Mouse (Mus musculus): ENCODE measurements around the gene Prkaa2. TPM values are rescaled to one million over a fixed set of nuclear protein-coding genes. Genes with fewer than 3 reads are reported as not detected.

The Prkaa2 gene
- polyA plus RNA-seq, 1 experiment from 2014 or later: 1.8 TPM

GRCm38 (mm10) chr4:105076152-105076551, 33.5 kb downstream of the Prkaa2 start:
- WGBS: 82% methylated on average over 6 of the region's 6 CpGs
- ATAC-seq (ENCODE audit: insufficient number of reproducible peaks, insufficient read depth, low FRiP score, low TSS enrichment): no peak
- Histone ChIP-seq H3K27ac (no peak overlapping the region), H3K9ac (no peak overlapping the region), H3K4me2 (replicated peaks) (no peak overlapping the region), H3K4me3 (no peak overlapping the region), H3K9me3 (no peaks in the 10 kb centered on the region), H3K27me3 (no peaks in the 10 kb centered on the region), H3K4me1 (no peaks in the 10 kb centered on the region), H3K36me3 (no peaks in the 10 kb centered on the region)

GRCm38 (mm10) chr4:105071761-105072427, 37.8 kb downstream of the Prkaa2 start:
- Histone ChIP-seq H3K9ac (no peak overlapping the region), H3K36me3 (no peaks in the 10 kb centered on the region), H3K4me1 (no peaks in the 10 kb centered on the region), H3K4me3 (no peak overlapping the region), H3K27ac (no peak overlapping the region), H3K27me3 (no peaks in the 10 kb centered on the region), H3K4me2 (replicated peaks) (no peak overlapping the region), H3K9me3 (no peaks in the 10 kb centered on the region)
- ATAC-seq (ENCODE audit: insufficient number of reproducible peaks, insufficient read depth, low FRiP score, low TSS enrichment): no peak
- 96% methylated on average over 3 of the region's 3 CpGs for WGBS

DNA sequence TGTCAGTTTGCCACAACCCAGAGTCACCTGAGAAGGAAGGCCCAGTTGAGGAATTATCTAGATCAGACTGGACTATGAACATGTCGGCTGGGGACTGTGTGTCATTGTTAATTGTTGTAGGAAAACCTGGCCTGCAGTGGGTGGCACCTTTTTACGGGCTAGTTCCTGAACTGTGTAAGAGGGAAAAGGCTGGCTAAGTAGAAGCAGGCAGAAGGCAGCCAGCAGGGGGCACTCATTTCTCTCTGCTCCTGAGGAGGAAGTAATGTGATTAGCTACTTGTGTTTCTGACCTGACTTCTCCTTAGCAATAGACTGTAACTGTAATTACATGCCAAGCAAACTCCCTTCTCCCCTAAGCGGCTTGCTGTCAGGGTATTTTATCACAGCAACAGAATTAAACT, 38.7 kb downstream of the Prkaa2 start:
- no peak for ATAC-seq (ENCODE audit: insufficient number of reproducible peaks, insufficient read depth, low FRiP score, low TSS enrichment)
- no peak overlapping the region for H3K9ac ChIP-seq
- H3K36me3 ChIP-seq: no peaks in the 10 kb centered on the region
- H3K9me3 ChIP-seq: no peaks in the 10 kb centered on the region
- H3K4me1 ChIP-seq: no peaks in the 10 kb centered on the region
- H3K4me2 ChIP-seq (replicated peaks): no peak overlapping the region
- H3K4me3 ChIP-seq: no peak overlapping the region
- no peak overlapping the region for H3K27ac ChIP-seq
- H3K27me3 ChIP-seq: no peaks in the 10 kb centered on the region
- 34% methylated on average over 3 of the region's 3 CpGs for WGBS

- no peaks in the 10 kb centered on the region for H3K9me3 ChIP-seq
- WGBS: 95% methylated on average over 5 of the region's 5 CpGs
- H3K27me3 ChIP-seq: no peaks in the 10 kb centered on the region
- no peaks in the 10 kb centered on the region for H3K36me3 ChIP-seq
- no peak overlapping the region for H3K27ac ChIP-seq
- no peak overlapping the region for H3K4me3 ChIP-seq
- no peak for ATAC-seq (ENCODE audit: insufficient number of reproducible peaks, insufficient read depth, low FRiP score, low TSS enrichment)
- no peak overlapping the region for H3K9ac ChIP-seq
- H3K4me1 ChIP-seq: no peaks in the 10 kb centered on the region
- H3K4me2 ChIP-seq (replicated peaks): no peak overlapping the region
Measured at GRCm38 (mm10) chr4:105051291-105051690, 58.4 kb downstream of the Prkaa2 start.

GRCm38 (mm10) chr4:105050041-105050440, 59.6 kb downstream of the Prkaa2 start:
- H3K4me3 ChIP-seq: no peak overlapping the region
- H3K9me3 ChIP-seq: no peaks in the 10 kb centered on the region
- H3K4me1 ChIP-seq: no peaks in the 10 kb centered on the region
- 88% methylated on average over 1 of the region's 1 CpGs for WGBS
- ATAC-seq (ENCODE audit: insufficient number of reproducible peaks, insufficient read depth, low FRiP score, low TSS enrichment): no peak
- H3K9ac ChIP-seq: no peak overlapping the region
- no peaks in the 10 kb centered on the region for H3K27me3 ChIP-seq
- H3K4me2 ChIP-seq (replicated peaks): no peak overlapping the region
- H3K36me3 ChIP-seq: no peaks in the 10 kb centered on the region
- H3K27ac ChIP-seq: no peak overlapping the region

GRCm38 (mm10) chr4:105034259-105034658, 75.4 kb downstream of the Prkaa2 start:
- H3K9ac ChIP-seq: no peak overlapping the region

DNA sequence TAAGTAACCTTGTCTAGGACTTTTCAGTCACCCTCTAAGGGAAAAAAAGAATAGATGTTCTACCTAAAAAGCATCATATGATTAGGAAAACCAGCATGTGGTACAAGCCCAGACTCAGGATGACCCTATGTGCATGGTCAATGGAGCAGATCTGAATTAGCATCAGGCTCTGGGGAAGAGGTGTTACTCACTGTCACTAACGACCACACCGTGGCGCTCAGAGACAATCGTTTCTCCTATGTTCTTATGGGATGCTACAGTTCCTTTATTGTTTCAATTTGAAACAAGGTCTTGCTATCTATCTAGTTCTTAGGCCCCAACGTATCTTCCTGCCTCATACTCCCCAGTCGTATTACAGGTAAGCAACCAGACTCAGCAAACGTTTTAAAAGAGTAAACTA, 76.5 kb downstream of the Prkaa2 start:
- WGBS: 49% methylated on average over 7 of the region's 7 CpGs
- H3K4me3 ChIP-seq: no peak overlapping the region
- no peaks in the 10 kb centered on the region for H3K4me1 ChIP-seq
- no peaks in the 10 kb centered on the region for H3K36me3 ChIP-seq
- H3K27me3 ChIP-seq: no peaks in the 10 kb centered on the region
- H3K4me2 ChIP-seq (replicated peaks): no peak overlapping the region
- no peak overlapping the region for H3K9ac ChIP-seq
- H3K27ac ChIP-seq: no peak overlapping the region
- H3K9me3 ChIP-seq: no peaks in the 10 kb centered on the region
- ATAC-seq (ENCODE audit: insufficient number of reproducible peaks, insufficient read depth, low FRiP score, low TSS enrichment): no peak

More at GRCm38 (mm10) chr4:105034259-105034658, 75.4 kb downstream of the Prkaa2 start:
- no peaks in the 10 kb centered on the region for H3K36me3 ChIP-seq
- H3K27me3 ChIP-seq: no peaks in the 10 kb centered on the region
- no peak overlapping the region for H3K4me3 ChIP-seq
- no peak overlapping the region for H3K4me2 ChIP-seq (replicated peaks)
- no peak for ATAC-seq (ENCODE audit: insufficient number of reproducible peaks, insufficient read depth, low FRiP score, low TSS enrichment)
- no peaks in the 10 kb centered on the region for H3K4me1 ChIP-seq
- H3K9me3 ChIP-seq: no peaks in the 10 kb centered on the region
- no peak overlapping the region for H3K27ac ChIP-seq

GRCm38 (mm10) chr4:105031104-105031503, 78.6 kb downstream of the Prkaa2 start:
- no peaks in the 10 kb centered on the region for H3K27me3 ChIP-seq
- no peak overlapping the region for H3K27ac ChIP-seq
- no peak for ATAC-seq (ENCODE audit: insufficient number of reproducible peaks, insufficient read depth, low FRiP score, low TSS enrichment)
- no peak overlapping the region for H3K4me2 ChIP-seq (replicated peaks)
- no peaks in the 10 kb centered on the region for H3K9me3 ChIP-seq
- no peak overlapping the region for H3K4me3 ChIP-seq
- no peaks in the 10 kb centered on the region for H3K36me3 ChIP-seq
- H3K4me1 ChIP-seq: no peaks in the 10 kb centered on the region
- H3K9ac ChIP-seq: no peak overlapping the region
- WGBS: 83% methylated on average over 8 of the region's 8 CpGs

GRCm38 (mm10) chr4:105027278-105027677, 82.4 kb downstream of the Prkaa2 start:
- no peaks in the 10 kb centered on the region for H3K36me3 ChIP-seq
- H3K9me3 ChIP-seq: no peaks in the 10 kb centered on the region
- no peaks in the 10 kb centered on the region for H3K4me1 ChIP-seq
- no peak for ATAC-seq (ENCODE audit: insufficient number of reproducible peaks, insufficient read depth, low FRiP score, low TSS enrichment)
- H3K27ac ChIP-seq: no peak overlapping the region
- WGBS: 75% methylated on average over 6 of the region's 6 CpGs
- H3K4me2 ChIP-seq (replicated peaks): no peak overlapping the region
- H3K4me3 ChIP-seq: no peak overlapping the region
- H3K27me3 ChIP-seq: no peaks in the 10 kb centered on the region
- H3K9ac ChIP-seq: no peak overlapping the region

DNA sequence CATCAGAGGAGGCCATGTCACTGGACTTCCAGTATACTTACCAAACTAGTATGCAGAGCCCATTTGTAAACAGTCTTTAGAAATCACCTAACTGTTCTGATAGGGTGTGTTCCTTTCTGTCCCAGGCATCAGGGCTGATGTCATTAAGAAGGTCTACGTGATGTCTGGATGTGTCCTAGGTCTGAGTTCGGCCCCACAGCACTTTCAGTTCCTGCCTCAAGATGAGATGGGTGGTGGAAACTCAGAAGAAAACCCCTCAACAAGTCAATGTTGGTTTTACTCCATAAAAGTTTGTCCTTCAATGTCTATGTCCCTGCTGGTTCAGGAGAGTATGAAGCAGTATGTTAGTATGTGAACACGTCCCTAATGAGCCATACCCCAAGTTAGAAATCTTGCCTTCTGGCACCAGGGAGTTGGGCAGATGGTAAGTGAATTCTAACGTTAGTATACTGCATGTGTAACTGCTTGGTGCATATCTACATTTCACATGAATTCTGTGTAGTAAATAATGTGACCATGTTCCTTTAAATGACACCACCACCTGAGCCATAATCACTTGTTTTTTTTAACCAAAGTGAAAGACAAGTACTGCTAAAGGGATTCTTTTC, 93.6 kb downstream of the Prkaa2 start:
- H3K9ac ChIP-seq: no peak overlapping the region
- H3K4me1 ChIP-seq: 0 out of 2 replicates have a peak, but pooled peaks cover 2% of the 10 kb centered on the region
- no peaks in the 10 kb centered on the region for H3K27me3 ChIP-seq
- H3K9me3 ChIP-seq: no peaks in the 10 kb centered on the region
- no peak for ATAC-seq (ENCODE audit: insufficient number of reproducible peaks, insufficient read depth, low FRiP score, low TSS enrichment)
- H3K4me3 ChIP-seq: no peak overlapping the region
- H3K36me3 ChIP-seq: no peaks in the 10 kb centered on the region
- 77% methylated on average over 4 of the region's 4 CpGs for WGBS
- no peak overlapping the region for H3K4me2 ChIP-seq (replicated peaks)
- no peak overlapping the region for H3K27ac ChIP-seq

- Histone ChIP-seq H3K36me3 (no peaks in the 10 kb centered on the region), H3K27me3 (no peaks in the 10 kb centered on the region), H3K27ac (no peak overlapping the region), H3K4me3 (no peak overlapping the region), H3K9me3 (no peaks in the 10 kb centered on the region), H3K9ac (no peak overlapping the region), H3K4me2 (replicated peaks) (no peak overlapping the region), H3K4me1 (0 out of 2 replicates have a peak, but pooled peaks cover 2% of the 10 kb centered on the region)
- WGBS: 51% methylated on average over 6 of the region's 6 CpGs
- no peak for ATAC-seq (ENCODE audit: insufficient number of reproducible peaks, insufficient read depth, low FRiP score, low TSS enrichment)
Measured at GRCm38 (mm10) chr4:105015496-105015895, 94.2 kb downstream of the Prkaa2 start.

DNA sequence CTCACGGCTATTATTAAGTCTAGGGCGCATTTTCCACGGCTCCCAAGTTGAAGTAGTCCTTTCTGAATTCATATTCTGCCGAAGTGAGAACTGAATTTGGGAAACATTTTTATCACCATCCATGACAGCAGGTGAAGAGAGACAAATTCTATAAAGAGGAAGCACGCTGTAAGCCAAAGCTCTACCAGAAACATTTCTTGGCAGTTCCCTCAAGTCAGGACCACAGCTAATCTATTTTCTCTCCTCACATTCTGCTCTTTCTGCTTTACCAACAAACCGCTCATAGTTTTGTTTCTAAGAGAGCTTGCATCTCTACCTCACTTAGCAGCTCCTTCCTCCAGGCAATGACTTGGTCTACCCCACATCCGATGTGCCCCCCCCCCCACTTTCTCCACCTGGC, 96.0 kb downstream of the Prkaa2 start:
- no peak overlapping the region for H3K27ac ChIP-seq
- no peaks in the 10 kb centered on the region for H3K27me3 ChIP-seq
- no peak overlapping the region for H3K4me2 ChIP-seq (replicated peaks)
- peaks cover 3% of the 10 kb centered on the region; the same call in 1 of the 2 replicates for H3K9me3 ChIP-seq
- no peaks in the 10 kb centered on the region for H3K36me3 ChIP-seq
- no peak overlapping the region for H3K4me3 ChIP-seq
- WGBS: 88% methylated on average over 7 of the region's 7 CpGs
- H3K4me1 ChIP-seq: 0 out of 2 replicates have a peak, but pooled peaks cover 2% of the 10 kb centered on the region
- H3K9ac ChIP-seq: no peak overlapping the region
- ATAC-seq (ENCODE audit: insufficient number of reproducible peaks, insufficient read depth, low FRiP score, low TSS enrichment): no peak
